Mouse (Mus musculus): ENCODE measurements around the gene Hcfc2. TPM values are rescaled to one million over a fixed set of nuclear protein-coding genes. Genes with fewer than 3 reads are reported as not detected.
A peak's percentile ranks its signal among the peaks of the same experiment; 100 is the strongest.

The Hcfc2 gene
- polyA plus RNA-seq, 1 experiment, result 32.5 TPM

DNA sequence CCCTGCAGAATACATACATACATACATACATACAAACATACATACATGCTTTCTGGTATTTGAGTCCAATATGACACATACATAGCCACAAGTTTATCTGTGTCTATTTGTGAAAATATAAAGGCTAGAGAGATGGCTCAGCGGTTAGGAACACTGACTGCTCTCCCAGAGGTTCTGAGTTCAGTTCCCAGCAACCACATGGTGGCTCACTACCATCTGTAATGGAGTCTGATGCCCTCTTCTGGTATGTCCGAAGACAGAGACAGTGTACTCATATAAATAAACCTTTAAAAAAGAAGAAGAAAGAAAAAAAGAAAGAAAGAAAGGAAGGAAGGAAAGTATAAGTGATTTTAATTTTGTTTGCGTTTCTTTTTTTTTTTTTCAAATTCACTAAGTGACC lies 30.0 kb upstream of the Hcfc2 start:
- TF ChIP-seq POLR2A (IDR thresholded peaks at IDR 0.05; ENCODE audit: borderline replicate concordance, insufficient read depth, low read length) (no peak), CTCF (IDR thresholded peaks at IDR 0.05; ENCODE audit: borderline replicate concordance, insufficient read depth, low read depth, low read length) (no peak)
- no peak overlapping the region for H3K4me3 ChIP-seq (replicated peaks; ENCODE audit: insufficient read depth, low read depth, low read length)
- no peak for DNase-seq
- H3K27ac ChIP-seq (ENCODE audit: insufficient read depth, low read length), result no peak overlapping the region
- H3K4me1 ChIP-seq (ENCODE audit: control insufficient read depth, insufficient read depth, low read length), result peaks cover 12% of the 10 kb centered on the region
- WGBS, result 61% methylated on average over 3 of the region's 3 CpGs
- H3K27me3 ChIP-seq (ENCODE audit: control insufficient read depth, insufficient read depth, low read length), result no peaks in the 10 kb centered on the region

DNA sequence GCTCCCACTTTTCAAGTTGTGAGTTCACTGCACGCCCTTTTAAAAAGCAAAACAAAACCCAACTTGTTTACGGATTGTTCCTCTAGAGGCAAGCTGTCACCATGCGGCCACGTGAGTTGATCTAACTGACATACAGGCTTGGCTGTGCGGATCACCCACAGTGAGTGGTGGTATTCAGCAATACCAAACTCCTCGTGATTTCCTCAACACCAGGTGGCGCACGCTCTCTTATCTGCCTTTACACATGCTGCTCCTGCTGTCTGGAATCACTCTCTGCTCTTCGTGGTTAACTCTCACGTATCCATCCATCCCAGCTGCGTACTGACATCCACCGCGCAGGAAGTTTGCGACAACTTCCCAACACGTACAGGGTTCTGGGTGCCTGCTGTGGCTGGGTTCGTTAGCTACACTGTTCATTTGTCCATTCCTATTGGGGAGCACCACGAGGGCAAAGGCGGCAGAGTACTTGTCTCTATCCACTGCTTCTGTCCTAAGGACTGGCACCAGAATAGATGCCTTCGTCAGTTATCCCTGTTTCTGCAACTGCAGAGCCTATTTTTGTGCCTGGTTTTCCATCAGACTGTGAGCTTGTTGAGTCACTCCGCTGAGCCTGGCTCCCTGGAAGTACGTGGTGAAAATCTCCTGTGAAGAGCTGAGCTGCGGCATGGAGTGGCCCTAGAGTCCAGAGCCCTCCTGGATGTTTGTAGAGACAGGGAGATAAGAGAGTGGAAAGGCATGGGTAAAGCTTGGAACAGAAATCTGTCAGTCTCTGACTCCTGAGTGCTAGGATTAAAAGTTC lies 29.3 kb upstream of the Hcfc2 start:
- DNase-seq, result peak; percentile 88 to 91
- 14% methylated on average over 22 of the region's 22 CpGs for WGBS
- no peaks in the 10 kb centered on the region for H3K27me3 ChIP-seq (ENCODE audit: control insufficient read depth, insufficient read depth, low read length)
- H3K4me3 ChIP-seq (replicated peaks; ENCODE audit: insufficient read depth, low read depth, low read length), result peak overlapping the region; percentile 50
- peaks cover 9% of the 10 kb centered on the region for H3K4me1 ChIP-seq (ENCODE audit: control insufficient read depth, insufficient read depth, low read length)
- TF ChIP-seq CTCF (IDR thresholded peaks at IDR 0.05; ENCODE audit: borderline replicate concordance, insufficient read depth, low read depth, low read length), result peak; percentile 89
- TF ChIP-seq POLR2A (IDR thresholded peaks at IDR 0.05; ENCODE audit: borderline replicate concordance, insufficient read depth, low read length), result no peak
- H3K27ac ChIP-seq (ENCODE audit: insufficient read depth, low read length), result no peak overlapping the region

DNA sequence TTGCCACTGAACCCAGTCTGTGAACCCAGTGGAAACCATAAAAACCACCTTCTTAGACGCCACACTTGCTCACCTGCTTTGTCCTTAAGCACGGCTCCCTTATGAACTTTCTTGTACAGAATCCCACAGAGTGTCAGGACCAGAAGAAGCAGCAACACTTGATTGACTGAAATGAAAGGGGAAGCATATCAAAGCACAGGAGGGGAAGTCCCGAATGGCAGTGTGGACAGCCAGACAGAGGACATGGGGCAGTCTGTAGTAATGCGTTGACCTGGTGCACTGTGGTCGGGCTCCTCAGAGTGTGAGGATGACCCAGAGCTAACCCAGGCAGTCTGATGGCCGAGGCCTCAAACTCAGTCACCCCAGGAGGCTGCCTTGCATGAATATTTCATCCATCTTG lies 25.8 kb upstream of the Hcfc2 start:
- H3K27me3 ChIP-seq (ENCODE audit: control insufficient read depth, insufficient read depth, low read length), result no peaks in the 10 kb centered on the region
- WGBS, result 79% methylated on average over 6 of the region's 6 CpGs
- no peak for TF ChIP-seq POLR2A (IDR thresholded peaks at IDR 0.05; ENCODE audit: borderline replicate concordance, insufficient read depth, low read length)
- no peak for TF ChIP-seq CTCF (IDR thresholded peaks at IDR 0.05; ENCODE audit: borderline replicate concordance, insufficient read depth, low read depth, low read length)
- peaks cover 3% of the 10 kb centered on the region for H3K4me1 ChIP-seq (ENCODE audit: control insufficient read depth, insufficient read depth, low read length)
- no peak overlapping the region for H3K4me3 ChIP-seq (replicated peaks; ENCODE audit: insufficient read depth, low read depth, low read length)
- H3K27ac ChIP-seq (ENCODE audit: insufficient read depth, low read length), result no peak overlapping the region
- no peak for DNase-seq

DNA sequence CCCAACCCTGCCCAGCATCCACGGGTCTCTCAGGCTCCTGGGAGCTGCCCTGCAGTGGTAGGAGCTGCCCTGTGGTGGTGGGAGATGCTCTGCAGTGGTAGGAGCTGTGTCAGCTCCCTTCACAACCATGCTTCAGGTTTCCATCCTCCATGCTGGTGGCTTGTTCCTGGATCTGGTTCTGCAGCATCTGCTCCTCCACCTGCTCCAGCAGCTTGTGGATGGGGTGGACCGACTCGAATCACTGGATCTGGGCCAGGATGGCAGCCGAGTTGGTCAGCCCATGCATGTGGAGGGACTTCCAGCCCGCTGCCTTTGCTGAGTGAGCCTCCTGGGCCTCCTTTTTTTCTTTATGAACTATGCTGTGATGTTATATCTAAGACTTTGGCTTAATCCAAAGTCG lies 19.0 kb upstream of the Hcfc2 start:
- Histone ChIP-seq H3K4me3 (replicated peaks; ENCODE audit: insufficient read depth, low read depth, low read length) (no peak overlapping the region), H3K27me3 (ENCODE audit: control insufficient read depth, insufficient read depth, low read length) (no peaks in the 10 kb centered on the region), H3K27ac (ENCODE audit: insufficient read depth, low read length) (peak overlapping the region; percentile 94), H3K4me1 (ENCODE audit: control insufficient read depth, insufficient read depth, low read length) (peaks cover 14% of the 10 kb centered on the region)
- 10% methylated on average over 6 of the region's 6 CpGs for WGBS
- TF ChIP-seq POLR2A (IDR thresholded peaks at IDR 0.05; ENCODE audit: borderline replicate concordance, insufficient read depth, low read length) (0 out of 2 replicates have a peak, but pooled peaks have one; percentile 24), CTCF (IDR thresholded peaks at IDR 0.05; ENCODE audit: borderline replicate concordance, insufficient read depth, low read depth, low read length) (no peak)
- DNase-seq, result peak; percentile 92 to 96

DNA sequence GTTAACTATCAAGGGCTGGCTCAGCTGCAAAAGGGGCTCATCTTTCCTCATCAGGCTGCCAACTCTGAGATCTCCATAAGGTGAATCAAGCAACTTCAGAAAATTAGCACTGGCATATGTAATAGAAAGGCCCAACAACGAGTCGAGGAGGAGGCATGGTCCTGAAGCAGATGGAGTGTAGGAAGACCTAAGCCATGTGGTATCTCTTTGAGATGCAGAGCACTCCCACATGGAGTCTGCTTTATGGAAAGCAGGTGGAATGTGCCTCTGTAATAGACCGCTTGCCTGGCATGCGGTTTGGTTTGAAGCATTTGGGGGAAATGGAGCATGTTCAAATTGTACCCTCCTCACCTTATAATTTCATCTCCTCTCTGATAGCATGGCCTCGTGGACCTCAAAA lies 15.2 kb upstream of the Hcfc2 start:
- DNase-seq, result no peak
- Histone ChIP-seq H3K4me1 (ENCODE audit: control insufficient read depth, insufficient read depth, low read length) (peaks cover 14% of the 10 kb centered on the region), H3K27me3 (ENCODE audit: control insufficient read depth, insufficient read depth, low read length) (no peaks in the 10 kb centered on the region), H3K4me3 (replicated peaks; ENCODE audit: insufficient read depth, low read depth, low read length) (no peak overlapping the region), H3K27ac (ENCODE audit: insufficient read depth, low read length) (no peak overlapping the region)
- WGBS, result 43% methylated on average over 5 of the region's 5 CpGs
- TF ChIP-seq CTCF (IDR thresholded peaks at IDR 0.05; ENCODE audit: borderline replicate concordance, insufficient read depth, low read depth, low read length), result no peak
- TF ChIP-seq POLR2A (IDR thresholded peaks at IDR 0.05; ENCODE audit: borderline replicate concordance, insufficient read depth, low read length), result no peak

DNA sequence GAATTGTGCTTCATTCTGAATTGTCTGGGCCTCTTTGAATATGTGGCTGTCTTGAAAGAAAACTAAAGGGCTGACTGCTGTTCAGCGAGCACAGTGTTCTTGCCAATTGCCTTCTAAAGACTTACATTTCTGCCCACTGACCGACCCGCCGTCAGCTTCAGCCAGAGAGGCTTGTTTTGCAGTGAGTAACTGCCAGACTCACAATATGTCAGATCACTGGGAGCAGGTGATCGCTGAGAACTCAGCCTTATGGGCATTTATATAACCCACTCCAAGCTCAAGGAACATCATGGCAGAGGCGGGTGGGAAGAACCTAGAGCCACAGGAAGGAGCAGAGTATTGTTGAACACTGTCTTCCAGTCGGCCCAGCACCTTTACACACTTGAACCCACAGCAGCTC lies 14.3 kb upstream of the Hcfc2 start:
- Histone ChIP-seq H3K27ac (ENCODE audit: insufficient read depth, low read length) (peak overlapping the region; percentile 57; the same call in 1 of the 2 replicates), H3K27me3 (ENCODE audit: control insufficient read depth, insufficient read depth, low read length) (no peaks in the 10 kb centered on the region), H3K4me1 (ENCODE audit: control insufficient read depth, insufficient read depth, low read length) (peaks cover 12% of the 10 kb centered on the region), H3K4me3 (replicated peaks; ENCODE audit: insufficient read depth, low read depth, low read length) (no peak overlapping the region)
- DNase-seq, result peak in 1 of 2 experiments; percentile 58
- TF ChIP-seq CTCF (IDR thresholded peaks at IDR 0.05; ENCODE audit: borderline replicate concordance, insufficient read depth, low read depth, low read length) (no peak), POLR2A (IDR thresholded peaks at IDR 0.05; ENCODE audit: borderline replicate concordance, insufficient read depth, low read length) (no peak)
- WGBS, result 17% methylated on average over 7 of the region's 7 CpGs

DNA sequence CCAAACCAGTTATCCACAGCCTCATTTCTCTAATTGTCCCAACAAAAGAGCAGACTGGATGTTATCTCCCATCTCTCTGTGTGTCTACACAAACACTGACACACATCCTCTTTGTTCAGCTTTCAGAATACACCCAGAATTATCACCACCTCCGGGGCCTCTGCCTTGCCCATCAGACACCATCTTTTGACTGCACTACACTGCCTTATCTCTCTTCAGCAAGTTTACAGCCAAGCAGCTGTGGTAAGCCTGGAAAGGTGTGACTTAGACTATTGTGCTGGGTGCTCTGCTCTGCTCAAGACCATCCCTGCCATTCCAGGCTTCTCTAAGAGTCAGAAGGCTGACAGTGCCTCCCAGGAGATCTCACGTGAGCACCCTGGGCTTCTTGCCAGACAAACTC lies 10.5 kb upstream of the Hcfc2 start:
- Histone ChIP-seq H3K4me3 (replicated peaks; ENCODE audit: insufficient read depth, low read depth, low read length) (no peak overlapping the region), H3K27ac (ENCODE audit: insufficient read depth, low read length) (no peak overlapping the region), H3K4me1 (ENCODE audit: control insufficient read depth, insufficient read depth, low read length) (peaks cover 9% of the 10 kb centered on the region), H3K27me3 (ENCODE audit: control insufficient read depth, insufficient read depth, low read length) (no peaks in the 10 kb centered on the region)
- WGBS, result 64% methylated on average over 2 of the region's 2 CpGs
- TF ChIP-seq POLR2A (IDR thresholded peaks at IDR 0.05; ENCODE audit: borderline replicate concordance, insufficient read depth, low read length), result no peak
- TF ChIP-seq CTCF (IDR thresholded peaks at IDR 0.05; ENCODE audit: borderline replicate concordance, insufficient read depth, low read depth, low read length), result no peak
- DNase-seq, result no peak

DNA sequence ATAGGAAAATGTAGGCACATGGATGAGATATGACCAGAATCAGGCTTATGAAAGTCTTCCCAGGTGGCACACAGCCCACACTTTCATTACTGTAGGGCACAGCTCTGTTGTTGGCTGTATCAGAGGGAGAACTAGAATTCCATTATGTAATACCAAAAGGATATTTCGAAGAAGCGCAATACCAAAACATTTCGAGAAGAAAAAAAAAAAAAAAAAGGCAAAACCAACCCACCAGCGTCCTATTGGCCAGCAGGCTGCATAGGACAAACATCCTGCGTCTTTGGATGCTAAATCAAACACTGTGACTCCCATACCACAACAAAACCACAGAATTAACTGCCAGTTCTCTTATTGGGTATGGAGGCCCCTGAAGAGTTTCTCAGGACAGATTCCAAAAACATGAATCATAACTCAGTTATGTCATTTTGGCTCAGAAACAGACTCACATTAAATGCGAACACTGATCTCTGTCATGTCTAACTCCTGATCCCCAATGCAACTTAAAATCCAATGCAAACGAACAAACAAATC lies 6.2 kb upstream of the Hcfc2 start:
- no peaks in the 10 kb centered on the region for H3K27me3 ChIP-seq (ENCODE audit: control insufficient read depth, insufficient read depth, low read length)
- H3K4me3 ChIP-seq (replicated peaks; ENCODE audit: insufficient read depth, low read depth, low read length), result no peak overlapping the region
- no peaks in the 10 kb centered on the region for H3K4me1 ChIP-seq (ENCODE audit: control insufficient read depth, insufficient read depth, low read length)
- 57% methylated on average over 7 of the region's 7 CpGs for WGBS
- TF ChIP-seq CTCF (IDR thresholded peaks at IDR 0.05; ENCODE audit: borderline replicate concordance, insufficient read depth, low read depth, low read length) (no peak), POLR2A (IDR thresholded peaks at IDR 0.05; ENCODE audit: borderline replicate concordance, insufficient read depth, low read length) (no peak)
- no peak for DNase-seq
- no peak overlapping the region for H3K27ac ChIP-seq (ENCODE audit: insufficient read depth, low read length)
